Mouse (Mus musculus) cortical plate, adult 2 months (tissue): Measurements from ENCODE around the gene Btnl10. TPM values are rescaled to one million over a fixed set of nuclear protein-coding genes. Genes with fewer than 3 reads are reported as not detected.

Experiments
- H3K27ac ChIP-seq: fragments of 200-500 bp; 2 replicates; pipeline ENCODE4 v1.5.1; 2012; ENCODE audit warnings: low read length, control low read depth, inconsistent platforms; ENCODE audit not compliant: insufficient read depth
- H3K4me1 ChIP-seq: fragments of 200-500 bp; 2 replicates; pipeline ENCODE4 v1.6.1; 2011; ENCODE audit warnings: low read length; ENCODE audit not compliant: control insufficient read depth, insufficient read depth
- H3K4me3 ChIP-seq: fragments of 200-500 bp; 2 replicates; pipeline ENCODE4 v1.5.1; 2011; ENCODE audit warnings: mild to moderate bottlenecking, low read length, control low read depth; ENCODE audit not compliant: insufficient read depth
- CTCF ChIP-seq: fragments of 200-500 bp; IDR thresholded peaks from 2 replicates; pipeline ENCODE4 v1.5.1; 2011; ENCODE audit warnings: mild to moderate bottlenecking, control low read depth, low read length; ENCODE audit not compliant: insufficient read depth; ENCODE audit errors: extremely low read depth
- POLR2A ChIP-seq: fragments of 200-500 bp; IDR thresholded peaks from 2 replicates; pipeline ENCODE4 v1.6.1; 2011; ENCODE audit warnings: mild to moderate bottlenecking, low read length, control low read depth; ENCODE audit not compliant: insufficient read depth; ENCODE audit errors: extremely low read depth
- polyA plus RNA-seq: library from polyadenylated mRNA; depleted of rRNA; stranded (reverse); fragments of >200 nt; gene quantifications from 2 replicates; pipeline ENCODE4 v1.2.3, GENCODE M21; 2012

Btnl10 gene
- polyA plus RNA-seq, 1 experiment = not detected

DNA sequence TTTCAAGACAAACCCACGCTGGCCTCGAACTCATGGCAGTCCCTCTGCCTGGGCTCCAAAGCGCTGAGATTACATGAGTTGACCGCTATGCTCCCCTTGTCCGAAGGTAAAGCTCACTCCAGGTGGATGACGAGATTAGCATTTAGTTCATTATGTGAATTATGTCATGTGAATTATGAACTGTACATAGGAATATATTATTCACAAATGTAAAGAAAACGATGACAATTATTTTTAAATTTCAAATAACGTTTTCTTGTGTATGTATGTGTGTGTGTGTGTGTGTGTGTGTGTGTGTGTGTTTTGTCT, 13.3 kb upstream of the Btnl10 start:
- Histone ChIP-seq H3K27ac (no peak overlapping the region), H3K4me3 (peak overlapping the region; percentile 98), H3K4me1 (peaks cover 1% of the 10 kb centered on the region; the same call in 1 of the 2 replicates)
- no peak for TF ChIP-seq CTCF
- no peak for TF ChIP-seq POLR2A

GRCm38 (mm10) chr11:58904838-58905237, 12.9 kb upstream of the Btnl10 start:
- Histone ChIP-seq H3K27ac (no peak overlapping the region), H3K4me3 (no peak overlapping the region; the same call in 1 of the 2 replicates), H3K4me1 (peaks cover 1% of the 10 kb centered on the region; the same call in 1 of the 2 replicates)
- no peak for TF ChIP-seq CTCF
- no peak for TF ChIP-seq POLR2A

DNA sequence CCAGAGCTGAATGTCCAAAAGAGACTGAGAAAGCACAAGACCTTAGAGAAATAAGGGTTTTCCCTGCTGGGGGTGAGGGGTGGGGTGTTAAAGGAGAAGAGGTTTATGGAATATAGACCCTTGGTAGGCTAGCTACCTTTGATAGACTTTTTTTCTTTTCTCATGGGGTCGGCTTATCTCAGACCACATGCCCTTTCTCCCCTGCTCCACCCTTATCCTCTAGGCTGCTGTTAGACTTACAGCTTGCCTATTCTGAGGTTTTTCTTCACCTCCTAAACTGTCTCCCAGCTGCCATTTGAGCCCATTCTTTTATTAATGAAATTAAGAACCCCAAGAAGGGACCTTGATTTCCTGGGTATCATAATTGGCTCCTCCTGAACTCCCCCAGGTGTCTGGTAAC, 3.9 kb upstream of the Btnl10 start:
- no peaks in the 10 kb centered on the region for H3K4me1 ChIP-seq
- no peak overlapping the region for H3K27ac ChIP-seq
- H3K4me3 ChIP-seq = no peak overlapping the region
- no peak for TF ChIP-seq CTCF
- no peak for TF ChIP-seq POLR2A

DNA sequence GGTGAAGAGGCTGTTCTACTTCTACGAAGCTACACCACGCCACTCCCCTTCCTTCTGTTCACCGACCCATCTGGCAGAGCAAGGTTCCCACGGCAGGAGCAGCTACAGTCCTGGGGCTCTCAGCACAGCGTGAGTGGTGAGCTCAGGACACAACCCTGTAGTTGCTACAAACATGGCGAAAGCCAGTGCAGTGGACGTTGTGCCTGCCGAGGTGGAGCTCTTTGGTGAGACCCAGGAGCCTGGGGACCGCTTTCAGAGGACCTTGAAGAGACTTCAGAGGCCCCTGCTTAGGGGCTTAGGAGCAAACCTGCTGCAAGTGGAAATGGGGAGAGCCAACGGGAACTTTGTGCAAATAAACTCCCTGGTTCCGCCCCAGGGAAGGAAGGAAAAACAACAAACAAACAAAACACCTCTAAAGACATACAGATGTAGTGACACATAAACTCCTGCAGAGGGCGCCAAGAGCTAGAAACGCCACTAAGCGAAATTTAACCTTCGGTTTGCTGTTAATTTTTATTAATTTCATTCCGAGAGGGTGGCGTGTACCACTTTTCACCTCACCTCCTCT, 3.2 kb upstream of the Btnl10 start:
- Histone ChIP-seq H3K27ac (no peak overlapping the region), H3K4me1 (no peaks in the 10 kb centered on the region), H3K4me3 (peak overlapping the region; percentile 10; the same call in 1 of the 2 replicates)
- TF ChIP-seq POLR2A = no peak
- TF ChIP-seq CTCF = peak; percentile 53; the same call in 1 of the 2 replicates

GRCm38 (mm10) chr11:58916879-58917744, 596 bp upstream of the Btnl10 start:
- Histone ChIP-seq H3K4me1 (no peaks in the 10 kb centered on the region), H3K27ac (no peak overlapping the region), H3K4me3 (no peak overlapping the region)
- no peak for TF ChIP-seq POLR2A
- TF ChIP-seq CTCF = peak; percentile 40

DNA sequence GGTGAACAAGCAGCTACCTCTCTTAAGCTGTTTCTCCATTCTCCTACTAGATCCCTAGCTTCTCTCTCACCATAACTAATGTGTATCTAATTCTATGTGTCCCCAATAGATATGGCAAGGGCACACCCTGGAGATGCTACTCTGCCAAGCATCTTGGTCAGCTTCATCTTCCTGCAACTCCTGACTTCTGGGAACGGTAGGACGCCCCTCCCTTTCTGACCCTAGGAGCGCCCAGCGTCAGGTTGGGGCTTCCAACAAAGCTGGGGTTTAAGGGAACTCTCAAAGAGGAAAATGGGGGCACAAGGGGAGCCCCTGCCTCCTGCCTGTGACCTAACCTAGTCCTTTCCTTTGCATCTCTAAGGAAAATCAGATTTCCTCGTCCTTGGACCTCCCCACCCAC, 1.1 kb downstream of the Btnl10 start:
- Histone ChIP-seq H3K4me1 (no peaks in the 10 kb centered on the region), H3K27ac (no peak overlapping the region), H3K4me3 (no peak overlapping the region)
- TF ChIP-seq CTCF (no peak), POLR2A (no peak)

DNA sequence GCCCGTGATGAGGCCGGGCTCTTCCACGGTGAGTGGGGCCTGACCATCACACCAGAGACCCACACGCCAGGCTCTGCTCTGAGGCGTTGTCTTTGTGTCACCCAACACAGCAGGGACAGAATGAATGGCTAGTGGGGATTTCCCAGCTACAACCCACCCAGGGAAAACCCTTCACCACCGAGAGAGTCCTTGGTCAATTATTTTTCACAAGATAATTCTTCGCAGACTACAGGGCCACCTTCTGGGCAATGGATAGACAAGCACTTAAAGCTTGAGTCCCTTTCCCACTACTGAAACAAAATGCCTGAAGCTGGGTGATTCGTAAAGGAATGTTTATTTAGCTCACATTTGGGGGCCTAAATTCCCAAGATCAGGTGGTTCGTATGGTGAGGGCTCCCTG, 4.7 kb downstream of the Btnl10 start:
- H3K27ac ChIP-seq = no peak overlapping the region
- TF ChIP-seq CTCF = no peak
- TF ChIP-seq POLR2A = no peak
- no peak overlapping the region for H3K4me3 ChIP-seq
- no peaks in the 10 kb centered on the region for H3K4me1 ChIP-seq

- H3K4me3 ChIP-seq = no peak overlapping the region
- H3K27ac ChIP-seq = no peak overlapping the region
- TF ChIP-seq CTCF = no peak
- TF ChIP-seq POLR2A = no peak
- no peaks in the 10 kb centered on the region for H3K4me1 ChIP-seq
Observed at GRCm38 (mm10) chr11:58926651-58927050, 8.9 kb downstream of the Btnl10 start.

GRCm38 (mm10) chr11:58927053-58927452, 9.3 kb downstream of the Btnl10 start:
- no peak overlapping the region for H3K27ac ChIP-seq
- H3K4me3 ChIP-seq = no peak overlapping the region
- no peaks in the 10 kb centered on the region for H3K4me1 ChIP-seq
- TF ChIP-seq POLR2A = no peak
- no peak for TF ChIP-seq CTCF
